Mouse (Mus musculus) cerebellum, adult 2 months (tissue): ENCODE results near the gene Mymx. TPM values are rescaled to one million over a fixed set of nuclear protein-coding genes. Genes with fewer than 3 reads are reported as not detected.

Experiments used
- DNase-seq, 2 experiments: peaks; one replicate each; pipeline ENCODE4 v3.0.0; 2021
- H3K27ac ChIP-seq: fragments of 200-500 bp; 2 replicates; pipeline ENCODE4 v1.5.1; 2012; ENCODE audit warnings: low read length, control low read depth, inconsistent platforms; ENCODE audit not compliant: insufficient read depth
- H3K27me3 ChIP-seq: fragments of 200-500 bp; 2 replicates; pipeline ENCODE4 v1.6.1; 2012; ENCODE audit warnings: inconsistent platforms, mild to moderate bottlenecking, low read length, moderate library complexity; ENCODE audit not compliant: control insufficient read depth, insufficient read depth
- H3K4me1 ChIP-seq: fragments of 200-500 bp; 2 replicates; pipeline ENCODE4 v1.6.1; 2011; ENCODE audit warnings: low read length; ENCODE audit not compliant: control insufficient read depth, insufficient read depth
- H3K4me3 ChIP-seq: fragments of 200-500 bp; replicated peaks from 2 replicates; pipeline ENCODE3; 2011; ENCODE audit warnings: mild to moderate bottlenecking, low read depth, low read length, control low read depth; ENCODE audit not compliant: insufficient read depth
- CTCF ChIP-seq: fragments of 200-500 bp; IDR thresholded peaks from 2 replicates; pipeline ENCODE4 v1.5.1; 2011; ENCODE audit warnings: low read depth, mild to moderate bottlenecking, control low read depth, low read length, moderate library complexity, borderline replicate concordance; ENCODE audit not compliant: insufficient read depth
- POLR2A ChIP-seq: fragments of 200-500 bp; IDR thresholded peaks from 2 replicates; pipeline ENCODE4 v1.6.1; 2011; ENCODE audit warnings: low read length, control low read depth, borderline replicate concordance; ENCODE audit not compliant: insufficient read depth
- WGBS: fragments of 180-500 bp; shearing (Covaris S2); methylation state at CpG from one replicate; pipeline ENCODE4 v1.1.7; 2018; 5-methylcytosine and 5-hydroxymethylcytosine counted together
- polyA plus RNA-seq: library from polyadenylated mRNA; depleted of rRNA; stranded (reverse); fragments of >200 nt; gene quantifications from 2 replicates; pipeline ENCODE4 v1.2.3, GENCODE M21; 2012

The Mymx gene
- polyA plus RNA-seq, 1 experiment, result not detected

DNA sequence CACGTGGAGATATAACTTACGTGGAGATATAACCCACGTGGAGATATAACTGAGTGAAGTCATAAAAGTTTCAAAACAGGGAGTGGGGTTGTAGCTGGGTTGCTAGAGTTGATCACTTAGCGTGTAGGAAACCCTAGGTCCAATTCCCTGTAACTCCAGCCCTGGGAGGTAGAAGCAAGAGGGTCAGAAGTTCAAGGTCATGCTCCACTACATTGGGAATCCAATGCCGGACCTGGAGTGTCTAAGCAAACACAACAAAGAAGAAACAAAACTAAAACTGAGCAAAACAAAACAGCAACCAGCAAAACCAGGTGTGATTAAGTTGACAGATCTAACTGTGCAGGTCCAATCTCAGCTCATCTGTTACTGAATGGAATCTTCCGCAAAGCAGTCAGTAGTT, 15.8 kb upstream of the Mymx start:
- no peak for DNase-seq
- WGBS, result 92% methylated on average over 6 of the region's 6 CpGs
- Histone ChIP-seq H3K27ac (no peak overlapping the region), H3K4me1 (no peaks in the 10 kb centered on the region), H3K4me3 (no peak overlapping the region), H3K27me3 (no peaks in the 10 kb centered on the region)
- TF ChIP-seq POLR2A (no peak), CTCF (no peak)

DNA sequence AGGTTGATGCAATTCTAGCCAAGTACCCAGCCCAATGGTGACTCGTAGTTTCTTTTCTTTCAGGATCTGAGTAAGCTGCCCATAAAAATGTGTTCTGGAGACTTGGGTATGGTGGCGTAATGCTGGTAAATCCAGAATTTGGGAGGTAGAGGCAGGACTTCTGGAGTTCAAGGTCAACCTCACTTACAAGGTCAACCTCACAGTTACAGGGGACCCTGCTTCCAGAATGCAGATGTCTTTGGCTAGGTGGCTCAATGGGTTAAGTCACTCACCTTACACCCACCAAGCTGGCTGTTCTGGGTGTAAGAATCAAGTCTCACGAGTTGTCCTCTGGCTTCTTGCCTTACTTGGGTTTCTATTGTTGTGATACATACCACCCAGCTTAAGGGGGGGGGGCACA, 14.8 kb upstream of the Mymx start:
- WGBS, result 84% methylated on average over 3 of the region's 3 CpGs
- Histone ChIP-seq H3K4me1 (no peaks in the 10 kb centered on the region), H3K4me3 (no peak overlapping the region), H3K27me3 (no peaks in the 10 kb centered on the region), H3K27ac (no peak overlapping the region)
- no peak for TF ChIP-seq CTCF
- TF ChIP-seq POLR2A, result no peak
- DNase-seq, result no peak

DNA sequence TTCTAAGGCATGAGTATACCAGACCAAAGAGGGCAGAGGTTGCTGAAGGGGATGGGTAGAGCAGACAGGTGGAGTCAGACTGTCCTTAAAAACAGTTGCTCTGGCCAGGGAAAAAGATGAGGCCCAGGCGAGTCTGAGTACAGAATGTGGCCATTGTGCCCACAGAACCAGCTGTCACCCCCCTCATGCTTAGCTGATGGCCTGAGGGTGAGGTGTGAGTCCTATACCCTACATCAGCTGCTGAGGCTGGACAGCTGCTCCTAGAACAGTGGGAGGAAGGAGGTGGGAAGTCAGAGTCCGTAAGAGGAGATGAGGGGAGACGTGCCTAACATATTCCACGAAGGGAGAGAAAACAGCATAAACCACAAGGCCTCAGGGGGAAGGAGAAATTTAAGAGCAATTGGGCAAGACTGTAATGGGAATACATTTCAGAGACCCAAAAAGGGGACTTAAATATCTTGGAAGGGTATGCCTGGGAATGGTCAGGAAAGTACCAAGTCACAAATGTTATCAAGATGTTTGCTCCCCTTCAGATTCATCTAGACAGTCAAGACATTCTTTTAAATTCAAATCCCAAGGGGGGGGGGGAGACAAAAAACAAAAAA, 14.2 kb upstream of the Mymx start:
- no peak for DNase-seq
- H3K27me3 ChIP-seq, result no peaks in the 10 kb centered on the region
- TF ChIP-seq POLR2A, result no peak
- TF ChIP-seq CTCF, result no peak
- no peak overlapping the region for H3K27ac ChIP-seq
- no peaks in the 10 kb centered on the region for H3K4me1 ChIP-seq
- no peak overlapping the region for H3K4me3 ChIP-seq
- 63% methylated on average over 4 of the region's 4 CpGs for WGBS

DNA sequence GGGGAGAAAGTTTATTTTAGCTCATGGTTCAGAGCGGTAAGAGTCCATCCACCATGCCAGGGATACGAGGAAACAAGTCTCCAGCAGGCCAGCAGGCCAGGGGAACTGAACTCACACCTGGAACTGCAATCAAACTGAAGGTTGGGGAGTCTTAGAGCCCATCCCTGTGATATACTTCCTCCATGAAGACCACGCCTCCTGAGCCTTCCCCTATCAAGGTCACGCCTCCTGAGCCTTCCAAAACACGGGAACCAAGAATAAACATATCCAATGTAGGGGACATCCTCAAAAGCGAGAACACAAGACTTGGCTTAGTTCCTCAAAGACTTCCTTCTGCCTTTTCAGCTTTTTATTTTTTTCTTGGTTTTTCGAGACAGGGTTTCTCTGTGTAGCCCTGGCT, 11.0 kb upstream of the Mymx start:
- DNase-seq, result no peak
- H3K27ac ChIP-seq, result no peak overlapping the region
- no peak for TF ChIP-seq POLR2A
- no peak for TF ChIP-seq CTCF
- no peak overlapping the region for H3K4me3 ChIP-seq
- WGBS, result 90% methylated on average over 7 of the region's 7 CpGs
- H3K27me3 ChIP-seq, result no peaks in the 10 kb centered on the region
- H3K4me1 ChIP-seq, result no peaks in the 10 kb centered on the region

DNA sequence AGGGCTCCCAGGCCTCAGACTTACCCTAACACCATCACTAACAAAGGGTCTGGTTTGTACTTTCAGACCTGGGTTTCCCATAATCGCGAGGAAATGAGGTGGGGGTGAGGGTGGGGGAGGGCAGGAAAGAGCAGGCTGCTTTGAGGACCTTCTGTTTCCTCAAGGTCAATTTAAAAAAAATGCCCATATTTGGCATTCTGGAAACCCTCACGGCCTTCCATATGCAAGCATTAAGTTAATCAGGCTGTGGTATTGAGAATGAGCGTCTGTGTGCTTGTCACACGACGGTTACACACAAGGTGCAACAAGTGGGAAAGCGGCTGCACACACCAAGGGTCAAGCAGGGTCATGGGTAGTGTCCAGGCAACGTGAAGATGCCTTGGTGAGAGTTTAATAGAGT, 10.1 kb upstream of the Mymx start:
- Histone ChIP-seq H3K27ac (no peak overlapping the region), H3K4me1 (no peaks in the 10 kb centered on the region), H3K4me3 (no peak overlapping the region), H3K27me3 (no peaks in the 10 kb centered on the region)
- DNase-seq, result no peak
- 85% methylated on average over 8 of the region's 8 CpGs for WGBS
- TF ChIP-seq CTCF (no peak), POLR2A (no peak)

DNA sequence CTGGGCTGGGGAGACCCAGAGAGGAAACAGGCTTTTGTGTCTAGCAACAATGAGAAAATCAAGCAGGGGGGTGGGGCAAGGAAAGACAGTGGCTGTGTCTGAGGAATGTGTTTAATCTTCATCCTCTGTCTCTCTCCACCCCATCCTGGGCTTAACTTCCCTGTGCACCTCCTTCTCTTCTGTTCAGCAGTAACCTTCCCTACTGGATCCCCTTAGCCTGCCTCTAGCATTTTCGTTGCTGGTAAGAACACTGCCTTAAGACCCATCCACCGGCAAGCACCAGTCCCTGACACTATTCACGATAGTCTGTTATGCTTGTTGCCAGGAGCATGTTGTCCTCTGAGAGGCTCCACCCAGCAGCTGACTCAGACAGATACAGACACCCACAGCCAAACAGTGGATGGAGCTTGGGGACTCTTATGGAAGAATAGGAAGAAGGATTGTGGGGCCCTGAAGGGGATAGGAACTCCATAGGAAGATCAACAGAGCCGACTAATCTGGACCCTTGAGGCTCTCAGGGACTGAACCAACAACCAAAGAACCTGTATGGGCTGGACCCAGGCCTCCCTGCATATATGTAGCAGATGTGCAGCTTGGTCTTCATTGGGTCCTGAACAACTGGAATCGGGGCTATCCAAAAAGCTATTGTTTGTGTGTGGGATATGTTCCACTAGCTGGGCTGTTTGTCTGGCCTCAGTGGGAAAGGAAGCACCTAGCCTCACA, 8.4 kb upstream of the Mymx start:
- no peak for TF ChIP-seq POLR2A
- TF ChIP-seq CTCF, result no peak
- 28% methylated on average over 5 of the region's 5 CpGs for WGBS
- no peak for DNase-seq
- Histone ChIP-seq H3K27ac (no peak overlapping the region), H3K27me3 (no peaks in the 10 kb centered on the region), H3K4me3 (no peak overlapping the region), H3K4me1 (no peaks in the 10 kb centered on the region)

DNA sequence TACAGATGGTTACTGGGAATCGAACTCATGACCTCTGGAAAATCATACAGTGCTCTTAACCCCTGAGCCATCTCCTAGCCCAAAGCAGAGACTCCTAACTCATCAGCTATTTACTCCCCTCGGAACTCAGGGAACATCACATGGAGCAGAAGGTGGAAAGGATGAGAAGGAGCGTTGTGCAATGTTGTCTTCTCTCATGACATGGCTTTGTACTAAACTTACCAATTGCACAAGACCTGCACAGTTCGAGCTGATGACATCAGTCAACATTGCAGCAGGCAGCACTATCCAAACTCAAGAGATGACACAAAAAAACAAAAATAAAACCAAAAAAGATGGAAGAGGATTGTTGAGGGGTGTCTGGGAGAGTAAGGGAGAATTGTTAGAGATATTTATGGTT, 6.5 kb upstream of the Mymx start:
- no peak overlapping the region for H3K4me3 ChIP-seq
- WGBS, result 93% methylated on average over 4 of the region's 4 CpGs
- no peaks in the 10 kb centered on the region for H3K4me1 ChIP-seq
- H3K27me3 ChIP-seq, result no peaks in the 10 kb centered on the region
- DNase-seq, result no peak
- no peak overlapping the region for H3K27ac ChIP-seq
- no peak for TF ChIP-seq POLR2A
- no peak for TF ChIP-seq CTCF

DNA sequence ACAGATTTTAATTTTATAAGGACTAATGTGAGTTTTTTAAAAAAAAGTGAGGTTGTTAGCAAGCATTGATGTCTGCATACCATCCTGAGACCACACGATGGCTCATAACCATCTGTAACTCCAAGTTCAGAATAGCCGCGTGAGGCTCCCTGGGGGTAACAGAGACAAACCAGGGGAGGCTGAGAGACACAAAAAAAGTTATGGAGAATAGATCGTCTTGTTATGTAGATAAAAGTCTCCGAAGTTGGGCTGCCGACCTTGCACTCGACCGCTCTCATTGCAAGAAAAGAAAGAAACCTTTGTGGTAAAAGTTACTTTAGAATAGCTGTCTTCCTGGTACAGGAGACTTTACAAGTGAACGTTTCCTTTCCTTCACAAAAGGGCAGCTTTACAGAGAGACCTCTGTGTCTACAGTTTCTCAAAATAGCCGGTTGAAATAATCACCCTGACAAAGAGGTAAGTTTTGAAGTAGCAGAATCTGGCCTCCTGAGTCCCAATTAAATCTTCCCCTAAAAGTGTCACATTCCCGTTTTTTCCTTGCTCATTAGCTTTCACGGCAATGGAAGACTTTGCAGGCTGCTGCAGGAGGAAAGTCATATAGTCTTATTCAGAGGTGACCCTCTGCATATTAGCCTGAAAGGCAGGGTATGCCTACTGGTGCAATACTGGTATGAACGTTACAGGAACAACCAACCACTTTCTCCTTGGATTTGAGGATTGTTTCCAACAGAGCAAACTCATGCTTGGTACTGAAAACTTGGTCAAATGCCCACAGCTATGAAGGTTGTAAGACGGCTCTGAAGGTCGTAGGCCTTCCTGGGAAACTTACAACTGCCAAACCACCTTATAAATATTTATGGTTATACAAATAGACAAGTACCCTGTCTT, 5.3 kb upstream of the Mymx start:
- no peaks in the 10 kb centered on the region for H3K4me1 ChIP-seq
- DNase-seq, result no peak
- H3K4me3 ChIP-seq, result no peak overlapping the region
- H3K27me3 ChIP-seq, result no peaks in the 10 kb centered on the region
- no peak overlapping the region for H3K27ac ChIP-seq
- WGBS, result 80% methylated on average over 15 of the region's 15 CpGs
- TF ChIP-seq CTCF (no peak), POLR2A (no peak)
